Mouse (Mus musculus) cerebellum, adult 11 months (tissue): ENCODE measurements at regions not wholly inside any gene's neighbourhood (a gene's known extent, or its start where the extent isn't known, plus 50 kb on each side); places are given as distances from the start of the nearest gene placed in this dataset.

Source experiments
- DNase-seq: peaks from one replicate; pipeline ENCODE4 v3.0.0; 2022

DNA sequence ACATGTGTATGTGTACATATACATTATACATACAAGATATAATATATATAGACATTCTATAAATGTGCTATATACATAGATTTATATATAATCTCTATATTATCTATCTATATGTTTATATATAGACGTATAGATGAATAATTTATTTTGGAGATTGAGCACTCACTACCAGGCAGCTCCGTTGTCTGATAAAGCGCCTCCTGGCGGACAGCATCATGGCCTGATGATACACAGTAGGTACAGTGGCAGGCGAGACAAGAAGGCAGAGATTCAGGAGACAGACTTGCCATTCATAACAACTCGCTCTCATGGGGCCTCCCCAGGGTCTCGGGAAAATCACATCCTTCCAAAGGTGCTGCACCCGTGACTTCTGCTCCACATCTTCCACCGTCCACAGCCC is 101.4 kb upstream of the A530016L24Rik start:
- DNase-seq: no peak

DNA sequence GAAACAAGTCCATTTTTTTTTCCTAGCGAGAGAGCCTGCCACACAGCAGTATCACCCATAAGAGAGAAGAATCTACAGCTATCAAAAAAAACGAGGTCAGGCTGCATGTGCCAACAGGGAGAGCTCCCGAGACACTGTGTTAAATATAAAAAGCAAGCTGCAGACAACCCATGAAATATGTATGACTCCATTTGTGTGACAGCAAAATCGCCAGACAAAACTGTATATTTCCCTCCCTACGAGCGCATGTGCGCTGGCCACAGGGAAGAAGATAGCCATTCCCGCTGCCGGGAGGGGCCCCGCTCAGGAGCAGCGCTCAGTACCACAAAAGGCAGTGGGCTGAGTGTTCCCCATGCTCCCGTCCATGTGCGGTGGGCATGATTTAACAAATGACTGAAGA is 93.3 kb upstream of the A530016L24Rik start:
- DNase-seq: no peak

DNA sequence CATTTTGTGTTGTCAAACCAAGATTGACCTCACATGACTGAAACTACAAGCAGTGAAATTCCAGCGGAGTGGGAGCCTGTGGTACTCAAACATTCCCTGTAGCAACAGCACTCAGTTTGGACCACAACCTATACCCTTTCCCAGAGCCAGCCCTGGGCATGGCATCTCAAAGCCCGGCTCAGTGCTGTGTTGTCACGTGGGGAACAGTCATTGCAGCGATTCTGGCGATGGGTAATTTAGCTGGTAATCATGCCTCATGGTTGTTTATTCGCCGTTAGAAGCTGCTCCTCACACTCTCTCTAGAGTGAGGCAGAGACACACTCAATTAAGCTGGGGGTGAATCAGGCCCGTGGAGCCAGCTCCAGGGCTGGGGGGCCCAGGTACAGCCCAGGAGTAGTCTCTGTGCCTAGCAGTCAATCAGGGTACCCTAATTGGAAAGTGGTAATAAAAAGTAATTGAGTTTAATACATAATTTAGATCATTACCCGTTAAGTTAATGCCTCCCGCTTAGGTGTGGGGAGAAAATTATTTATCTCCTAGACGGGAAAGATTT is 85.5 kb upstream of the A530016L24Rik start:
- DNase-seq: no peak

DNA sequence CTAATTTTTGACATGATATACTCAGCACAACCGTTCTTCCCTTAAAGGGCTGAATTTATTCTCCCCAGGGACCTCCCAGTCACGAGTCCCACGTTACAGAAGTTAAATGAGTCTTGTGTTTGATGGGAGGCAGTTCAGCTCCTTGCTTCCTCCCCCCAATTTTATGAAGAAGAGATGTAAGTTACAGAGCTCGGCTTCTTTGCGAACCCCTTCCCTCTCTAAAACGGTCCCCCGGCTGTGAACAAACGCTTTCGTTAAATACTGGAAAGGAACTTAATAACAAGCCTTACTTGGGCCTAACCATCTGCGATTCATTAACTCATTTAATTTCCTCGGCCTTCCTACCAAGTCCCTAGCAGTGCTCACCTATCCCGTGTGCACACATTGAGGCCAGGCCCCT is 84.9 kb upstream of the A530016L24Rik start:
- no peak for DNase-seq

DNA sequence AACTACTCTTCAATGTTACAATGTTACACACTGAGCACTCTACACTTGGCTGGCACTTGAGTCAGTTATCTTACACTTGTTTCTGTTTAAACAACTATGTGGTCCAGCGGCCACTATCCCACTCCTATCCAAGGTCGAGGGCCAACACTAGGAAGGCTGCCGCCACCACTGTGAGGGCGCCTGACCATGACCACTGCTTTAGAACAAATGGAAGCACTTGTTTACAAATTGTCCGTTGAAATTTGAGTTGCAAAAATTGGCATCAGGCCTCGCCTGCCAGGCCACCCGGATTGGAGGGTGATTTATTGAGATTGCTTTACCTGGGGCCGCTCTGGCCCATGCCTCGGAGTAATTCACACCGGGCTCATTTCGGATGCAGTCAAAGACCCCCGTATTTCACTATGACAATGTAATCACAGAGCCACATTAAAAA is 83.5 kb upstream of the A530016L24Rik start:
- DNase-seq: no peak

DNA sequence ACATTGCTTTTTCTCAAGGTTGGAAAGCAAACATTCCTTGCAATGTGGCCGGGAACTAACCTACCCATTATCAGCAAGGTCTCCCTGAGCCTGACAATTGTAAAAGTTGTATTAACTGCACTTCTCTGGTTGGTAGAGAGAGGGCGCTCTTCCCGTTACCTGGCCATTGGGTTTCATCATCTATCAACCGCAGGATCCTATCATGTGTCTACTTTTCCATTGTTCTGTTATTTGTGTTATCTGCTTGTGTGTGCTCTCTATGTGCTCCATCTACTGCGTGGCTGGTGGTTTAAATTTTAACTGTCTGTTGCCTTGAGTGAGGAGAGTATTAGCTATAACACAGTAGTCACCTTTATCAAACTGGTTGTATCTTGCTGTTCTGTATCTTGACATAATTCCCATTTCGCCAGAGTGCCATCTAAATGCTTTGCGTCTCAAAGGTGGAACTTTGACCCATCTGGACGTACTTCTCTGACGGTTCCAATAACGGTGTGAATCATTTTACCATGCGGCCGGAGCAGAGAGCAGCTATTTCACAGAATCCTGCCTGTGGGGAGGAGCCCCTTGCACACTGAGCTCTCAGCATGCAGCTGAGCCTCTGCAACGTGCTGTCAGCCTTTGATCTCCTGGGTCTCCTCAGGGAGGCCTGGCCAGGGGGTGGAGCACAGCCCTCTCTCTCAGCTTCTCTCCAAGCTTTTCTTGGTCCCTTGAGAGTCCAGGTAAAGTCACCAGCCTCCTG is 77.5 kb upstream of the A530016L24Rik start:
- DNase-seq: no peak

DNA sequence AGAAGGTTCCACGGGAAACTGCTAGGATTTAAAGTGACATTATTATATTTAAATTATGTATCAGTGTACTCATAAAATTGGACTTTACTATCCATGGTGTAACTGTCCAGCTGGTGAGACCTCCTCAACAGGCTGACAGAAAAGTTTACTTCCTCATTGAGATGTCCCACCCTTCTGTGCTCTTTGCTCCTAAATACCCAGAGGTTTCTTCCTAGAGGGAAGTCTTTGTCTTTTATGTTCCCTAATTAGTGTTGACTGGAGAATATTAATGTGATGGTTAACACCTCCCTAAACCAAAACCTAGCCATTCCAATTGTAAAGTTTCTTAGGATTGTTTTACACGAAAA is 76.9 kb upstream of the A530016L24Rik start:
- no peak for DNase-seq

DNA sequence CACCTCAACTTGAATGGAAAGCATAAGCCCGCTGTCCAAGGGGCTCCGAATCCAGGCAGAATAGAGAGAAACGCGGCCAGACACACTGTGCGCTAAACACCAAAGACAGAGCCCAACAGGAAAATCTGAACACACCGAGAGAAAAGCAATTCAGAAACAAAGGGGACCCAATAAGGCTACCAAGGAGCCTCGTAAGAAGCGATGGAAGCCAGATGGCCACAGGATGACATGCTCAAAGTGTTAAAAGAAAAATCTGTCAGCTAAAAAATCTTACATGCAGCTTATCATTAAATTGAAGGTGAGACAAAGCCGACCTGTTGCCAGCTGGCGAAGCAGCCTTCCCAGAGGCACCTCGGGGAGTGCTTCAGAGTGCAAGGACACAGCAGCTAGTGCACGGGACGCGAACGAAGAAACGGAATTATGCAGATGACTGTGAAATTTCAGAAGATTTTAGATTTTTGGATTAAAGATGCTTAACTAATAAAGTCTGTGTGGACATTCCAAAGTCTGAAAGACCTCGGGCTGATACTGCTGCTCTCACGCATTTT is 73.2 kb upstream of the A530016L24Rik start:
- no peak for DNase-seq

DNA sequence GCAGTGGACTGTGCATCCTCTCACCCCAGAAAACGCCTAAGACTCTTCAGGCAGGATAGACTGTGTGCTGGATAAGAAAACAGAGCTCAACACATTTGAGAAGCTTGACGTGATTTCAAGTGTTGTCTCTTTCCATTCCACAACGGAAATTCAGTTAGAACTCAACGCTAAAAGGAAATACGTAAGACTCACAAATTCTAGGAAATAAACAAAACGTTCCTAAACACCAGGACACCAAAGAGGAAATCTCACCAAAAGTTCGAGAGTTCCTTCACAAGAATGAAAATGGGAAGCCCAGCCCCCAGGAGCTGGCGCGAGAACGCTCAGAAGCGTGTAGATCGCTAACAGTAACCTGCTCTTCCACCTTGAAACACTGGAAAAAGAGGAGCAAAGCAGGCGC is 72.7 kb upstream of the A530016L24Rik start:
- no peak for DNase-seq

DNA sequence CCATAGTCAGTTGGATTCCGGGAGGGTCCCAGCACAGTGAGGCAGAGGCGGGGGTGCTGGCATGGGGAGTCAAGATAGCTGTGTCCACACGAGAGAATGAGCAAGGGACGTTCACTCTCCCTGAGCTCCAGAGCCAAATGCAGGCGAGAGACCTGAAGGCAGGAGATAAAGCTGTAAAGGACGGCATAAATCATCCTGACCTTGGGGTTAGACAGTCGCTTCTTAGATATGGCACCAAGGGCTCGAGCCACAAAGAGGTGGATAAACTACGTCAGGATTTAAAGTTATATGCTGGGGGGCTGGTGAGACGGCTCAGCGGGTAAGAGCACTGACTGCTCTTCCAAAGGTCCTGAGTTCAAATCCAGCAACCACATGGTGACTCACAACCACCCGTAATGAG is 70.6 kb upstream of the A530016L24Rik start:
- DNase-seq: no peak

DNA sequence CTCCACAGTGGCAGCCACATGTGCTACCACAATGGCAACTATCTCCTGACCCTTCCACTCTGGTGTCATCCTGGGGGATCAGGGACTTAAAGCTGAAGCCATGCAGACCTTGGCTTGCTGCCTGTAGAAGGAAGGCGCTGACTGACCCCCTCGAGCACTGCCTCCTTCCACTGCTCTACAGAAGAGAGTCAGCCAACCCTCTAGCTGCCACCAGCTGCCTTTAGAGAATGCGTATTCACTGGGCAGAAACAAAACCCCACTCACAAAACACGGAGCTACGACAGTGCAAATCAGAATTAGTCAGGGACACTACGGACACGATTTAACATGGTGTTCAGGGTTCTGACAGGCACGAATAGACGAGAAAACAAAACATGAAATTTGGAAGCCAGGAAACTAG is 67.1 kb upstream of the A530016L24Rik start:
- DNase-seq: no peak

DNA sequence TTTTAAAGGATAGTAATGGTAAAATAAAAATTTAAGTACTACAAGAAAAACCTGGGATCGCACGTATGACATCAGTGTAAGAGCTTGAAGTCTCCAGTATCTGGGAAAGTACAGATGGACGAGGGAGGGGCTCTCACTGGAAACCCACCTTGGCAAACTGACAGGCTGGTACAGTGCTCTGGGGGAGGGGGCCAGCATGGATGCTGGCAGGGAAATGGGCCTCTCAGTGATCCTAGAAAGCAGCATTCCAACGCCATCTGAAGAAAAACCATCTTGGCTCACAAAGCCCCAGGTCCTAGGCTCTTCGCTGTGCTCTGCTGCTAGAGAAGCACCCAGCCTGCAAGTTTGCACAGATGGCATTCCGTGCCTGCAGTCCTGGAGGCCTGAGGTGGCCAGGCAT is 65.1 kb upstream of the A530016L24Rik start:
- DNase-seq: no peak

DNA sequence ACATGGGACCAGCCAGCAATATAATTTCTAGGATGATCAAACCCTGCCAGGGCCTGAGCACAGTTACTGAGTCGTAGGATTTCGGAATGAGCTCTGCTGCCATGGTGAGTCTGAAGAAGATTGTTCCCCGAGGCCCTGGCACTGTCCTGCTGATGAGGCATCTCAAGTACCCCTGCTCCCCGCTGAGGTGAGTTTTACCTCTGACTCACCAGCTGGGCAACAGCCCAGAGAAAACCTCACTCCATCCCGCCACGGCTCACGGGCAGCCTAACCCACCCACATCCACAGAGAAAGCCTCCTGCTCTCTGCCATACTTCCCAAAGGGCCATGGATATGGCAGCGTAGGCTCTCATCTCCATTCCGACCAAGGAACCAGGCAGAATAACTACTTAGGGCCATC is 62.6 kb upstream of the A530016L24Rik start:
- DNase-seq: no peak

DNA sequence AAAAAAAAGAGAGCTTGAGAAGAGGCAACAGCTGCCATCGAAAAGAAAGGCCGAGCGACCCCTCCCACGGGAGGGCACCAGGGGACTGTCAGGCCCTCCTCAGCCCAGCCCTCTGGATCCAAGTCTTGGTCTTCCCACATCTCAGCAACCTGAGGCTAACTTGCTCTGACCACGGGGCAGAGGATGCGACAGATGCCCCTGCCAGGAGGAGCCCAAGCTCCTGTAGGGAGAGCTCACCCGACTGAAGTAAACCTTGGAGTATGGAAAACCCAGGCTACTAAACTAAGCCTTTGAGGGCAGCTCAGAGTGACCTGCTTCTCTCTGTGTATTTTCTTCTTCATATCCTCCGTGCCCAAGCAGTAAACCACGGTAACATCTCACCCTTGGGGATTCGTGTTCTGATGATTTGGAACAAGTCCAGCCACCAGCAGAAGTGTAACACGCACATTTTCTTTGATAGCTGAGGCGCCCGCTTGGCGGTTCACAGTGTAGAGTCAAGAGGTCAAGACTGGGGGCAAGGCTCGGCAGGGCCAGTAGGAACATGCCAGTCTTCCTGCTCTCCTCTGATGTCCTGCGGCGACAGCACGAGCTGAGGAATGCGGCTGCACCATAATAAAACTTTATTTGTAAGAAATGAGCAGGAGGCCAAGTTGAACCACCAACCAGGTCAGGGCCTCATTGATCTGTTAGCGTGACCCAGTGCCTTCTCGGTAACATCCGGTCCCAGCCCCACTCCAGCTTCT is 59.0 kb upstream of the A530016L24Rik start:
- no peak for DNase-seq

DNA sequence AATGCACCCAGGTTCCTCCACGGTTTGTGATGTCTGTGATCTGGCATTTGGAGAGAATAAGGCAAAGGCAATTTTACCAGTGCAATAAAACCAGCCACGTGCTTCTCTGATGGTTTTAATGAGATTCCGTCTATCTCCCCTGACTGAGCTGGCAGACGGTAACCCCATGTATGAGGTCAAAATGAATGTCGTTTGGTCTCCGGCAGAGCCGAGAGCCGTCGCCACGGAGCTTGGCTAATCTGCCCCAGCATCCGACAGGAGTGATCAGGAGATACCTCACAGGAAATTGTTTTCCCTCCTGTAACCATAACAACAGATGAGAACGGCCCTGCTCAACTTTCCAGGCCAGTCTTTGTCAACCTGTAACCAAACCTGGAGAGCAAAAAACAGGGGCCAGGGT is 55.9 kb upstream of the A530016L24Rik start:
- no peak for DNase-seq

DNA sequence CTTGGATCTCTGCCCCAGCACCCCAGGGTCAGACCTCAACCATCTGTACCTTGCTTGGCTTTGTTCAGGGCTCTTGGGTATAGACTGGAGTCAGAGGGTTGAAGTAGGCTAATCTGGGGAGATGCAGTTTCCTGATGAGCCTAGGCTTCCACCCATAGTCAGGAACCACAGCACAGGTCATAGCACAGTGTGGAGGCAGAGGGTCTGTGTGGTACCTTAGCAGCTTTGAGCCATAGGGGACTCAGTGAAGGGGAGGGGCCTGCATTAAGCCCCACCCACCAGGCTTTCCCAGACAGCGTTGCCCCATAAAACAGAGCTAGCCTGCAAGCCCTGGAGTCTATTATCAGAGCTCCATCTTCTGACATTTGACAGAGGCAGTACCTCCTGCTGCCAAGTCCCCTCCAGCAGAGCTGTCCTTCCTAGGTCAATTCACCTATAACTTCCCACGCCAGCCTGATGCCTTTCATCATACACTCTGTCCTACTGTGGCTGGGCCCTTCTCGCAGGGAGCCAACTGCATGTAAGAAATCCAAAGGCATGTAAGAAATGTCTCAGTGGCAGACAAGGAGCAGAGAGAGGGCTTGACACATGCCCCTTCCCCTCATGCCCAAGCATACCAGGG is 54.5 kb upstream of the A530016L24Rik start:
- DNase-seq: peak; percentile 28

DNA sequence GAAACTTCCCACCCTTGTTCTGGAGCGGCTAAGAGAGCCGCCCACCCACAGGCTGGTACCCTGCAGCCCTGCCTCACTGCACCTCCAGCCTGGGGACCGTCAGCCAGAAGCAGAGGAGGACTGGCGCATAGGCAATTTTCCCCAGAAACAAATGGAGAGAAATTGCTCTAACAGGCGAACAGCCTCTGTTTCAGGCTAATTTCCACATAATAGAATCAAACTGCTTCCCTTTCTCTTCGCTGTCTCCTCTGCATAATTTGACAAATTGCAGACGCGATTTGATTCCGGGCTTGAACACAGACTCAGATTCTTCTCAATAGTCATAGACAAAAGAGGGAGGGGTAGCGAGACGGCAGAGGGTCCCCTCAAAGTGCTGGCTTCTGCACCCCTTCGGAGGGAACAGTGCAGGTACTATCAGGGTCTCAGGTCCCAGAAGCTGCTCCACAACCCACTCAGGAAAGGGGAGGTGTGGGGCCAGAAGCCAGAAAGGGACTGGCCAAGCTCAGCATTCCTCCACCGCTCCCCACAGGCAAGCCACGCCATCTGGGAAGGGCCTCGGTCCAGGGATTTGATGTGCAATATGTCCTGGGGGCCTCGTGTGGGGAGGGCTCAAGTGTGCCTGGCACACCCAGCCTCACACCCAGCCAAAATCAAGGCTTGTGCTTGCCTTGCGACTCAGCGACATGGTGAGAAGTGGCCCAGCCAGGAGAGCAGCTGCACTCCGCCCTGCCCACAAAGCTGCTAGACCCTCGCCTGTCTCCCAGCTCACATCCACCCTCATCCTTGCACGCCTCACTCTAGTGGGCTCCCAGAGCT is 53.7 kb upstream of the A530016L24Rik start:
- DNase-seq: peak; percentile 82

DNA sequence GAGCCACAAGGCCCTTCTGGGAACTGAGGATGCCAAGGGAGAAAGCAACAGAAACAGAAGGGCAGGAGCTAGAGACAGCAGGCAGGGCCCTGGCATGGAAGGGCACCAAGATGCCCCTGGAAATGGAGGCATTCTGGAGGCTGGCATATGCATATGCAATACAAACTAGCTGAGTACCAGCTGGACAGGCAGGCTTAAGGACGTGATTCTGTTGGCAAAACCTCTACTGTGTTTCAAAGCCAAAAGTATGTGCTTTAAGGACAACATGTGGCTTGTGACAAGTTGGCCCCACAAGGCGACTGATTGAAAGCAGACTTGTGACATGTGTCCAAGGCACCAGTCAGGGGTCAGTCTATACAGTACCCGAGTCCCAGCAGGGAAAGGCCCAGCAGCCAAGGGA is 52.2 kb upstream of the A530016L24Rik start:
- peak; percentile 46 for DNase-seq

DNA sequence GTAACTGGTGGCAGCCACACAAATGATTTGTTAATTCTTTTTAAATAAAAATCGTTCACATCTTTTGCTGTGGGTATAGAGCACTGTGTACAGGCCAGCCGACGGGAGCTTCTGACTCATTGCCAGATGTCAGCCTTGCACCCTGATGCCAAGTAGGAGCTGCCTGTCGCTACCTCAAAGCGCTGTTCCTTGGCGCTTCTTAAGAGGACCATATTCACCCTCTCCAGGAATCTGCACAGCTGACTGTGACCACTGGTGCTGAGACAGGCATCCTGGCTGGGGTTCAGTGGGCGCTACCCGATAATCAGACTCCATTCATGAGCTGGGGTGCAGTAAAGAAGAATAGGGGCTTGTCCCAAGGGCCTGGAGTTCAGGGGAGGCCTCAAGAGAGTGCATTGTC is 51.0 kb upstream of the A530016L24Rik start:
- DNase-seq: no peak
